9 mouse cellular contexts compared by ENCODE assay signal in the genomic region with DNA sequence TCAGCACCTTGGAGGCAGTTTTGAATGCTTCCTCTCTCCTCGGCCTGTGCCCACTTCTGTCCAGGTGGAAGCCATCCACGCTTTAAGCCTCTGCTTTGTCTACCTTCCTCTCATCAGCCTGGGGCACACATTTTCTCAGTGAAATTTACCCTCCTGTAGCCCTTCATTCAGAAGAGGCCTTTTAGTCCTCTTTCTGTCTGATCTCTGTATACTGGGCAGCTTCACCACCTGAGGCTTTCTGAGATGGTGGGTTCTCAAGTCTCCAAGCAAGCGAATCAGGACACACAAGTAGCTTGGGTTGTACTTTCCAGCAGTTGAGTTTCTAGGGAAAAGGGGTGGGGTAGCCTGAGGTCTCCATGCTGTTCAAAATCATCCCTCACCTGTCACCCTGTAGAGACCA. TPM values are rescaled to one million over a fixed set of nuclear protein-coding genes. Genes with fewer than 3 reads are reported as not detected.
DNase-seq lines count a peak whose midpoint lies in the region; ATAC-seq and TF ChIP-seq lines count a peak whose summit lies in the region.
"Had no signal": no experiment of that assay in that cellular context is flagged by ENCODE, and none has a peak within 500 bp of the region (broad histone marks: within the 10 kb centered on the region; RNA-seq: fewer than 3 reads in every experiment).

No protein-coding gene starts in this region.

- H3K36me3 ChIP-seq in heart, embryonic 16.5 days (ENCODE audit: control insufficient read depth, insufficient read depth) = peaks cover 12% of the 10 kb centered on the region; the same call in 1 of the 2 replicates
- H3K36me3 ChIP-seq in hindbrain, embryonic 16.5 days (ENCODE audit: control insufficient read depth, insufficient read depth, low read length) = peaks cover 9% of the 10 kb centered on the region; the same call in 1 of the 2 replicates
- peaks cover 27% of the 10 kb centered on the region for H3K36me3 ChIP-seq in midbrain, embryonic 12.5 days

- no peak for DNase-seq in heart, postnatal 14 days
- DNase-seq in adrenal gland, adult 8-10 months = no peak
- DNase-seq in cerebellum, postnatal 10 days = no peak
- DNase-seq in urinary bladder, postnatal 4 days (ENCODE audit: low spot score in 2 of 2) = no peak

- H3K27me3 ChIP-seq in heart, embryonic 16.5 days (ENCODE audit: control insufficient read depth, insufficient read depth, low read length) = no peaks in the 10 kb centered on the region
- H3K27me3 ChIP-seq in hindbrain, embryonic 16.5 days (replicated peaks; ENCODE audit: control insufficient read depth, insufficient read depth, low read length) = no peaks in the 10 kb centered on the region
- peaks cover 26% of the 10 kb centered on the region; the same call in 1 of the 2 replicates for H3K27me3 ChIP-seq in midbrain, embryonic 12.5 days

- H3K4me3 ChIP-seq in heart, embryonic 16.5 days (ENCODE audit: low read length) = no peak overlapping the region
- H3K4me3 ChIP-seq in cortical plate, adult 2 months (ENCODE audit: insufficient read depth, low read length) = 0 out of 2 replicates have a peak overlapping the region, but pooled peaks have one; percentile 93
- peak overlapping the region; percentile 60; the same call in 1 of the 2 replicates for H3K4me3 ChIP-seq in hindbrain, embryonic 16.5 days (ENCODE audit: low read length)
- H3K4me3 ChIP-seq in midbrain, embryonic 12.5 days = 0 out of 2 replicates have a peak overlapping the region, but pooled peaks have one; percentile 68

- TF ChIP-seq POLR2A in cortical plate, adult 2 months (IDR thresholded peaks at IDR 0.05; ENCODE audit: extremely low read depth, insufficient read depth, low read length) = no peak

- no peak overlapping the region for H3K9ac ChIP-seq in heart, embryonic 16.5 days (ENCODE audit: low read length)
- H3K9ac ChIP-seq in hindbrain, embryonic 16.5 days (ENCODE audit: low read depth, low read length) = no peak overlapping the region
- no peak overlapping the region for H3K9ac ChIP-seq in midbrain, embryonic 12.5 days (replicated peaks)

- no peaks in the 10 kb centered on the region for H3K9me3 ChIP-seq in heart, embryonic 16.5 days (replicated peaks; ENCODE audit: control insufficient read depth, low read length)
- H3K9me3 ChIP-seq in hindbrain, embryonic 16.5 days (ENCODE audit: control insufficient read depth, low read length) = no peaks in the 10 kb centered on the region
- H3K9me3 ChIP-seq in midbrain, embryonic 12.5 days = no peaks in the 10 kb centered on the region

- ATAC-seq in heart, embryonic 16.5 days (replicated peaks; ENCODE audit: extremely low read depth, insufficient read depth, low FRiP score) = no peak
- no peak for ATAC-seq in hindbrain, embryonic 16.5 days
- ATAC-seq in midbrain, embryonic 12.5 days (ENCODE audit: low FRiP score, low read depth) = no peak

- WGBS in heart, embryonic 16.5 days = 88% methylated on average over 3 of the region's 3 CpGs
- WGBS in hindbrain, embryonic 16.5 days = 89% methylated on average over 3 of the region's 3 CpGs
- WGBS in midbrain, embryonic 12.5 days = 89% methylated on average over 3 of the region's 3 CpGs

- H3K27ac ChIP-seq in heart, embryonic 16.5 days (ENCODE audit: low read length) = no peak overlapping the region
- H3K27ac ChIP-seq in cortical plate, adult 2 months (ENCODE audit: insufficient read depth, low read length) = no peak overlapping the region
- H3K27ac ChIP-seq in hindbrain, embryonic 16.5 days (ENCODE audit: low read depth, low read length) = no peak overlapping the region
- H3K27ac ChIP-seq in midbrain, embryonic 12.5 days (replicated peaks) = no peak overlapping the region

- no peak for TF ChIP-seq CTCF in cortical plate, adult 2 months (IDR thresholded peaks at IDR 0.05; ENCODE audit: extremely low read depth, insufficient read depth, low read length)

- intact Hi-C loops in heart, postnatal 14 days (cut with DNase I) = no loop called here

- H3K4me1 ChIP-seq in heart, embryonic 16.5 days (ENCODE audit: control insufficient read depth, insufficient read depth, low read length) = peaks cover 3% of the 10 kb centered on the region; the same call in 1 of the 2 replicates
- H3K4me1 ChIP-seq in cortical plate, adult 2 months (ENCODE audit: control insufficient read depth, insufficient read depth, low read length) = peaks cover 2% of the 10 kb centered on the region; the same call in 1 of the 2 replicates
- peaks cover 15% of the 10 kb centered on the region for H3K4me1 ChIP-seq in hindbrain, embryonic 16.5 days (ENCODE audit: control insufficient read depth, insufficient read depth, low read depth, low read length)
- peaks cover 19% of the 10 kb centered on the region for H3K4me1 ChIP-seq in midbrain, embryonic 12.5 days

- H3K4me2 ChIP-seq in heart, embryonic 16.5 days (ENCODE audit: low read depth, low read length) = peak overlapping the region; percentile 96; the same call in 1 of the 2 replicates
- H3K4me2 ChIP-seq in hindbrain, embryonic 16.5 days (ENCODE audit: low read length) = peak overlapping the region; percentile 97
- peak overlapping the region; percentile 96 for H3K4me2 ChIP-seq in midbrain, embryonic 12.5 days (replicated peaks)

RNA-seq across cellular contexts. Expression of gene Rgs19, which starts 1.5 kb away (rescaled TPM):
- polyA plus RNA-seq in heart, embryonic 16.5 days (2015; fragmentation: Nextera tagmentation; extraction: Ambion mirVana) = 34.5 and 40.2 TPM in 2 replicates
- 1 to 10 TPM; 7.2 to 8.1 TPM for total RNA-seq in heart, postnatal 14 days (2021)
- 55.4 and 57.0 TPM in 2 replicates for polyA plus RNA-seq in cortical plate, adult 2 months (2012; rRNA removed)
- polyA plus RNA-seq in hindbrain, embryonic 16.5 days (2015; fragmentation: Nextera tagmentation; extraction: Ambion mirVana) = 68.9 and 71.9 TPM in 2 replicates
- polyA plus RNA-seq in midbrain, embryonic 12.5 days (2016; fragmentation: Nextera tagmentation; extraction: Ambion mirVana) = 44.9 and 45.3 TPM in 2 replicates
- total RNA-seq in adrenal gland, adult 8-10 months (2022) = 10 to 100 TPM; 23.7 to 26.0 (median 25.3) TPM

RNA-seq across cellular contexts. Expression of gene Lkaaear1, which starts 5.9 kb away (rescaled TPM):
- not detected in 2 replicates for polyA plus RNA-seq in heart, embryonic 16.5 days (2015; fragmentation: Nextera tagmentation; extraction: Ambion mirVana)
- not detected for total RNA-seq in heart, postnatal 14 days (2021)
- not detected in 2 replicates for polyA plus RNA-seq in cortical plate, adult 2 months (2012; rRNA removed)
- polyA plus RNA-seq in hindbrain, embryonic 16.5 days (2015; fragmentation: Nextera tagmentation; extraction: Ambion mirVana) = not detected in 2 replicates
- not detected in 2 replicates for polyA plus RNA-seq in midbrain, embryonic 12.5 days (2016; fragmentation: Nextera tagmentation; extraction: Ambion mirVana)
- total RNA-seq in adrenal gland, adult 8-10 months (2022) = not detected
- total RNA-seq: layer of hippocampus, postnatal 10 days had no signal

RNA-seq across cellular contexts. Expression of gene Tcea2, which starts 12.2 kb away (rescaled TPM):
- 17.6 and 19.6 TPM in 2 replicates for polyA plus RNA-seq in heart, embryonic 16.5 days (2015; fragmentation: Nextera tagmentation; extraction: Ambion mirVana)
- 1 to 10 TPM; 6.4 to 8.7 TPM for total RNA-seq in heart, postnatal 14 days (2021)
- 195 and 212 TPM in 2 replicates for polyA plus RNA-seq in cortical plate, adult 2 months (2012; rRNA removed)
- 47.7 and 50.0 TPM in 2 replicates for polyA plus RNA-seq in hindbrain, embryonic 16.5 days (2015; fragmentation: Nextera tagmentation; extraction: Ambion mirVana)
- 21.1 and 23.3 TPM in 2 replicates for polyA plus RNA-seq in midbrain, embryonic 12.5 days (2016; fragmentation: Nextera tagmentation; extraction: Ambion mirVana)
- 10 to 100 TPM in 2 of 4 experiments, 1 to 10 TPM in 2; 6.6 to 16.4 (median 11.4) TPM for total RNA-seq in adrenal gland, adult 8-10 months (2022)

RNA-seq across cellular contexts. Expression of gene Sox18, which starts 20.9 kb away (rescaled TPM):
- polyA plus RNA-seq in heart, embryonic 16.5 days (2015; fragmentation: Nextera tagmentation; extraction: Ambion mirVana) = 53.6 and 55.9 TPM in 2 replicates
- total RNA-seq in heart, postnatal 14 days (2021) = 10 to 100 TPM; 73.4 to 77.1 TPM
- polyA plus RNA-seq in cortical plate, adult 2 months (2012; rRNA removed) = 16.8 and 21.8 TPM in 2 replicates
- 18.0 TPM in 2 replicates for polyA plus RNA-seq in hindbrain, embryonic 16.5 days (2015; fragmentation: Nextera tagmentation; extraction: Ambion mirVana)
- polyA plus RNA-seq in midbrain, embryonic 12.5 days (2016; fragmentation: Nextera tagmentation; extraction: Ambion mirVana) = 15.4 and 19.3 TPM in 2 replicates
- 10 to 100 TPM; 19.1 to 36.7 (median 32.9) TPM for total RNA-seq in adrenal gland, adult 8-10 months (2022)

RNA-seq across cellular contexts. Expression of gene Oprl1, which starts 22.5 kb away (rescaled TPM):
- 1.2 and 1.3 TPM in 2 replicates for polyA plus RNA-seq in heart, embryonic 16.5 days (2015; fragmentation: Nextera tagmentation; extraction: Ambion mirVana)
- total RNA-seq in heart, postnatal 14 days (2021) = not detected
- polyA plus RNA-seq in cortical plate, adult 2 months (2012; rRNA removed) = 34.7 and 40.2 TPM in 2 replicates
- polyA plus RNA-seq in hindbrain, embryonic 16.5 days (2015; fragmentation: Nextera tagmentation; extraction: Ambion mirVana) = 93.8 and 96.3 TPM in 2 replicates
- 41.8 and 42.5 TPM in 2 replicates for polyA plus RNA-seq in midbrain, embryonic 12.5 days (2016; fragmentation: Nextera tagmentation; extraction: Ambion mirVana)
- 1 to 10 TPM; 2.3 to 5.9 (median 4.8) TPM for total RNA-seq in adrenal gland, adult 8-10 months (2022)
